Mouse (Mus musculus): ENCODE results near the gene Cd274. TPM values are rescaled to one million over a fixed set of nuclear protein-coding genes. Genes with fewer than 3 reads are reported as not detected.

Gene Cd274
- polyA plus RNA-seq, 1 experiment: 3.5 TPM

- Histone ChIP-seq H3K4me3 (ENCODE audit: low read depth, low read length) (no peak overlapping the region), H3K9ac (ENCODE audit: low read depth, poor library complexity, severe bottlenecking) (no peak overlapping the region), H3K4me1 (ENCODE audit: control insufficient read depth, insufficient read depth, low read length) (no peaks in the 10 kb centered on the region), H3K9me3 (replicated peaks; ENCODE audit: control insufficient read depth, insufficient read depth, low read length, poor library complexity, severe bottlenecking) (no peaks in the 10 kb centered on the region), H3K27me3 (ENCODE audit: control insufficient read depth, insufficient read depth, low read length, poor library complexity, severe bottlenecking) (no peaks in the 10 kb centered on the region), H3K36me3 (ENCODE audit: control insufficient read depth, insufficient read depth, low read length, poor library complexity, severe bottlenecking) (no peaks in the 10 kb centered on the region), H3K27ac (ENCODE audit: insufficient read depth, low read length) (no peak overlapping the region)
- no peak for TF ChIP-seq EP300 (IDR thresholded peaks at IDR 0.05; ENCODE audit: insufficient read depth, low read depth, low read length)
- TF ChIP-seq POLR2A (IDR thresholded peaks at IDR 0.05; ENCODE audit: insufficient read depth, low read length): no peak
- TF ChIP-seq CTCF (IDR thresholded peaks at IDR 0.05; ENCODE audit: low read depth, low read length): no peak
Measured at GRCm38 (mm10) chr19:29430953-29431352, 63.7 kb downstream of the Cd274 start.

GRCm38 (mm10) chr19:29436793-29437479 lies 69.7 kb downstream of the Cd274 start:
- no peak overlapping the region for H3K27ac ChIP-seq (ENCODE audit: insufficient read depth, low read length)
- H3K9me3 ChIP-seq (replicated peaks; ENCODE audit: control insufficient read depth, insufficient read depth, low read length, poor library complexity, severe bottlenecking): no peaks in the 10 kb centered on the region
- H3K36me3 ChIP-seq (ENCODE audit: control insufficient read depth, insufficient read depth, low read length, poor library complexity, severe bottlenecking): no peaks in the 10 kb centered on the region

More at GRCm38 (mm10) chr19:29436793-29437479, 69.7 kb downstream of the Cd274 start:
- Histone ChIP-seq H3K9ac (ENCODE audit: low read depth, poor library complexity, severe bottlenecking) (no peak overlapping the region), H3K4me1 (ENCODE audit: control insufficient read depth, insufficient read depth, low read length) (no peaks in the 10 kb centered on the region), H3K27me3 (ENCODE audit: control insufficient read depth, insufficient read depth, low read length, poor library complexity, severe bottlenecking) (no peaks in the 10 kb centered on the region), H3K4me3 (ENCODE audit: low read depth, low read length) (no peak overlapping the region)
- TF ChIP-seq CTCF (IDR thresholded peaks at IDR 0.05; ENCODE audit: low read depth, low read length): no peak
- TF ChIP-seq POLR2A (IDR thresholded peaks at IDR 0.05; ENCODE audit: insufficient read depth, low read length): no peak
- no peak for TF ChIP-seq EP300 (IDR thresholded peaks at IDR 0.05; ENCODE audit: insufficient read depth, low read depth, low read length)

Other genes starting within 250 kb of the Cd274 start
- 10.9 and 12.6 TPM in 2 replicates for gene Jak2, start 115.6 kb upstream of the Cd274 start, polyA plus RNA-seq (2011; ENCODE audit: insufficient read depth, insufficient read length, low read depth, missing spikeins)
- gene Insl6, start 42.1 kb upstream of the Cd274 start, polyA plus RNA-seq (2011; ENCODE audit: insufficient read depth, insufficient read length, low read depth, missing spikeins): 7.7 and 12.2 TPM in 2 replicates
- gene Rln1, start 32.8 kb upstream of the Cd274 start, polyA plus RNA-seq (2011; ENCODE audit: insufficient read depth, insufficient read length, low read depth, missing spikeins): 2.0 and 2.2 TPM in 2 replicates
- 35.8 and 38.1 TPM in 2 replicates for gene Plgrkt, start 65 bp upstream of the Cd274 start, polyA plus RNA-seq (2011; ENCODE audit: insufficient read depth, insufficient read length, low read depth, missing spikeins)
- not detected in 2 replicates for gene Pdcd1lg2, start 43.5 kb downstream of the Cd274 start, polyA plus RNA-seq (2011; ENCODE audit: insufficient read depth, insufficient read length, low read depth, missing spikeins)
- gene Ric1, start 154.8 kb downstream of the Cd274 start, polyA plus RNA-seq (2011; ENCODE audit: insufficient read depth, insufficient read length, low read depth, missing spikeins): 49.7 and 50.2 TPM in 2 replicates

All from ES-Bruce4 (cell line).